Mouse (Mus musculus) macrophage (primary cell): ENCODE data around the gene Mterf4. TPM values are rescaled to one million over a fixed set of nuclear protein-coding genes. Genes with fewer than 3 reads are reported as not detected.

Experiments
- H3K27ac ChIP-seq: fragments of 350-480 bp; formaldehyde crosslinking; 2 replicates; pipeline ENCODE4 v1.9.0; 2021
- H3K36me3 ChIP-seq: fragments of 350-480 bp; formaldehyde crosslinking; 2 replicates; pipeline ENCODE4 v1.9.0; 2021; ENCODE audit errors: inconsistent target
- H3K4me3 ChIP-seq: fragments of 350-480 bp; formaldehyde crosslinking; 2 replicates; pipeline ENCODE4 v1.9.0; 2021; ENCODE audit errors: inconsistent target
- H3K79me2 ChIP-seq: fragments of 350-480 bp; formaldehyde crosslinking; 2 replicates; pipeline ENCODE4 v1.9.0; 2021; ENCODE audit errors: inconsistent target
- WGBS: methylation state at CpG from one replicate; pipeline ENCODE4 v1.1.7; 2026; ENCODE audit warnings: inconsistent platforms; ENCODE audit not compliant: missing documents; 5-methylcytosine and 5-hydroxymethylcytosine counted together
- polyA plus RNA-seq: library from polyadenylated mRNA; stranded (reverse); fragments of 250-400 nt; gene quantifications from 3 replicates; pipeline ENCODE4 v1.2.4, GENCODE M21; 2018; ENCODE audit warnings: inconsistent platforms

Gene Mterf4
- polyA plus RNA-seq, 1 experiment from 2014 or later, result 12.8 TPM

DNA sequence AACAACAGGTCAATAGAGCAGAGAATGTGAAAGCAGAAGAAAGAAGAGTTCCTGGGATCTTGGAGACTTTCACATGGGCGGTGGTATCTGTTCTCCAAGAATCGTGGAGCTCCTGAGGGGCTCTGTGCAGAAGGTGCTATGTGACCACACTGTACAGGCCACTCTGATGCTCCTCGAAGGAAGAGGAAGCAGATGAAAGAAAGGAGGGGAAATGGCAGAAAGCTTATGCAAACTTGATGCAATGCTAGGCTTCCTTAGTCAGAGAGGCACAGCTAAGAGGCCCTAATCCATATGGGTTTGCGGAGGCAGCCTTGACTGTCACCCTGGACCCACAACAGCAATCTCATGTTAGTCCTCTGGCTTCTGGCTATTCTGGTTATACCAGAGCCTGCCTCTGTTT lies 14.8 kb downstream of the Mterf4 start:
- Histone ChIP-seq H3K4me3 (no peak overlapping the region), H3K27ac (no peak overlapping the region), H3K79me2 (no peaks in the 10 kb centered on the region), H3K36me3 (no peaks in the 10 kb centered on the region)
- 35% methylated on average over 4 of the region's 4 CpGs for WGBS

DNA sequence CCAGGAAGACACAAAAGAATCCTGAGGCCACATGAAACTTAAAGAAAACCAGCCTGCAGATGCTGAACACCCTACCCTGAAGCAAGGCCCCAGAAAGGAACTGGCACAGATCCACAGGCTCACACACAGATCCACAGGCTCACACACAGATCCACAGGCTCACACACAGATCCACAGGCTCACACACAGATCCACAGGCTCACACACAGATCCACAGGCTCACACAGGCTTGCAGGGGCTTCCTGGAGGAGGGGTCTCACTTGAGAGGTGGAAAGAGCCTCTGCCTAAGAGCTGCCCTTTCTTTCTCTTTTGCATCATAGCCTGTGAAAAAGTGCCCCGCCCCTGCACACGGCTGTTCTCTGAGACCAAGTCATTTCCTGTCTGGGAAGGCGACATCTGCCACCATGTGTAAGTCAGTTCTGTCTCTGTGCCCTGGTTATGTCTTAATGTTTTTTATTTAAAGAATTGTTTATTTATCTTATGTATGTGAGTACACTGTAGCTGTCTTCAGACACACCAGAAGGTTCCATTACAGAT lies 16.0 kb downstream of the Mterf4 start:
- Histone ChIP-seq H3K4me3 (no peak overlapping the region), H3K27ac (no peak overlapping the region), H3K36me3 (no peaks in the 10 kb centered on the region), H3K79me2 (no peaks in the 10 kb centered on the region)
- WGBS, result 15% methylated on average over 3 of the region's 3 CpGs

- 85% methylated on average over 7 of the region's 7 CpGs for WGBS
- Histone ChIP-seq H3K27ac (no peak overlapping the region), H3K4me3 (no peak overlapping the region), H3K79me2 (no peaks in the 10 kb centered on the region), H3K36me3 (no peaks in the 10 kb centered on the region)
These were observed 28.7 kb downstream of the Mterf4 start for GRCm38 (mm10) chr1:93277041-93277440.

GRCm38 (mm10) chr1:93275561-93275960 lies 30.2 kb downstream of the Mterf4 start:
- Histone ChIP-seq H3K79me2 (no peaks in the 10 kb centered on the region), H3K36me3 (no peaks in the 10 kb centered on the region), H3K27ac (no peak overlapping the region), H3K4me3 (no peak overlapping the region)
- WGBS, result 80% methylated on average over 6 of the region's 6 CpGs

DNA sequence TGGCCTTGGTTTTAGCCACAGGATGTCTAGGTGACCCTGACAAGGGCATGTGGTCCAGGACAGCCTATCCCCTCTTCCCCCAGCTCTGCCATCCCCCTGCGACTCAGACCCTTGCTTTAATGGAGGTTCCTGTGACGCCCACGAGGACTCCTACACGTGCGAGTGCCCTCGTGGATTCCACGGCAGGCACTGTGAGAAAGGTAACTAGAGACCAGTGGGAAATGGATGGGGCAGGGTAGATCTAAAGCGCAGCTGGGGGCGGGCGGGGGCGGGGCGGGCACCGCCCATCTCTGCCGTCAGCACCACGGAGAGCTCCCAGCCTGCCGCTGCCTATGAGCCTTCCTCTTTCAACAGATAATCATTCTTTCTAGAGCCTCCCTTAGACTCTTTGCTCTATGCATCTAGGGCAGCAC lies 33.3 kb downstream of the Mterf4 start:
- Histone ChIP-seq H3K4me3 (no peak overlapping the region), H3K79me2 (no peaks in the 10 kb centered on the region), H3K27ac (no peak overlapping the region), H3K36me3 (no peaks in the 10 kb centered on the region)
- 5% methylated on average over 16 of the region's 16 CpGs for WGBS

GRCm38 (mm10) chr1:93271751-93272150 lies 34.0 kb downstream of the Mterf4 start:
- Histone ChIP-seq H3K27ac (no peak overlapping the region), H3K4me3 (no peak overlapping the region), H3K79me2 (no peaks in the 10 kb centered on the region), H3K36me3 (no peaks in the 10 kb centered on the region)
- WGBS, result 78% methylated on average over 6 of the region's 6 CpGs

GRCm38 (mm10) chr1:93270516-93271240 lies 35.0 kb downstream of the Mterf4 start:
- no peaks in the 10 kb centered on the region for H3K36me3 ChIP-seq
- no peaks in the 10 kb centered on the region for H3K79me2 ChIP-seq
- no peak overlapping the region for H3K4me3 ChIP-seq
- WGBS, result 63% methylated on average over 3 of the region's 3 CpGs
- no peak overlapping the region for H3K27ac ChIP-seq

DNA sequence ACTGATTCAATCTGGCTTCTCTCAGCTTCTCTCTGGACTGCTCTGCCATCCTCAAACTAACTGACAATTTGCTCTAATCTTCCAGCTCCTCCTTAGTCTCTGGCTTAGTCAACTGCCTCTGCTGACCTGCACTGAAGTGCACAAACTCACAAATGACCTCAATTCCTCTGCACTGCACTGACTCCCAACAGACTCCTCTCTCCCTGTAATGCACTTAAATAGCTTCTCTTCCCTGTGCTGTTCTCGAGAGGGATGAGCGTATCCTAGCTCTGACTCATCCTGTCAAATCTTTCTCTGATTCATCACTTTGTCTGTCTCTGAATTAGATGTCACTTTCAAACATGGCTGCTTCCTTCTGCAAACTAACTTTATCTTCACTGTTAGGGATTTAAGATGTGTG lies 37.5 kb downstream of the Mterf4 start:
- 73% methylated on average over 2 of the region's 2 CpGs for WGBS

DNA sequence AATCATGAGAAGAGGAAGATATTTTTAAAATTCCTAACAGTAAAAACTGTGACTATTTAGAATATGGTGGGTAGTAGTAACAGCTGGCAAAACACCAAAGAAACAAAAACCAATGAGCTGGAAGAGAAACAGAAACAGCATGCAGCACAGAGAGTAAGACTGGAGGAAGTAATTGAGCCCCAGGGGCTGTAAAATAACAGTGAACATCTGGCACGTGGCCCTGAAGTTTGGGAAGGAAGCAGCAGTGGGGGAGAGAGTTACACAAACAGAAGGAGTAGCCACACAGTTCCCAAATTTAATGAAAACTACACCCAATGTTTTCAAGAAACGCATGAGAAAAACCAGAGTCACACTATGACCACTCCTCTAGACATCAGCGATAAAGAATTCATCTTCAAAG lies 38.5 kb downstream of the Mterf4 start:
- Histone ChIP-seq H3K79me2 (no peaks in the 10 kb centered on the region), H3K27ac (no peak overlapping the region), H3K4me3 (no peak overlapping the region), H3K36me3 (no peaks in the 10 kb centered on the region)
- WGBS, result 31% methylated on average over 3 of the region's 3 CpGs

More for the DNA sequence above, 37.5 kb downstream of the Mterf4 start:
- Histone ChIP-seq H3K4me3 (no peak overlapping the region), H3K36me3 (no peaks in the 10 kb centered on the region), H3K27ac (no peak overlapping the region), H3K79me2 (no peaks in the 10 kb centered on the region)

DNA sequence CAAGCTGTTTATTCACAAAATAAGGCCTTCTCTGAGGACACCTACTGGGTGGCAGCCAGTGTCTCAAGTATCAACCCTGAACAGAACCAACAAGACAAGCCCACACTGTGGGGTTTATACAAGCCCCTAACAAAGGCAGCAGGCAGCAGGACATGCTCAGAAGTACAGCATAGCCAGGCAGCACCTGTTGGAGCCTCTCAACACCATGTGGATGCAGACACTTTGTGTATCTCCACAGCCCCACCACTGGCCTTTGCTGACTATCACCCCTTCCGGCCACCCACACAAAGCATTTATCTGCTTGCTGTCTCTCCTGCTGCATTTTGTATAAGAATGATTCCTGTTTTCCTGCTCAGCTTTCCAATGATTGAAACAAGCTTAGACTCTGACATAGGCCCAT lies 48.2 kb downstream of the Mterf4 start:
- 93% methylated on average over 1 of the region's 1 CpGs for WGBS
- Histone ChIP-seq H3K27ac (no peak overlapping the region), H3K4me3 (no peak overlapping the region), H3K36me3 (no peaks in the 10 kb centered on the region), H3K79me2 (no peaks in the 10 kb centered on the region)

- Histone ChIP-seq H3K79me2 (no peaks in the 10 kb centered on the region), H3K4me3 (no peak overlapping the region), H3K36me3 (no peaks in the 10 kb centered on the region), H3K27ac (no peak overlapping the region)
- 90% methylated on average over 7 of the region's 7 CpGs for WGBS
These were observed 50.0 kb downstream of the Mterf4 start for GRCm38 (mm10) chr1:93255761-93256160.

GRCm38 (mm10) chr1:93252586-93252985 lies 53.1 kb downstream of the Mterf4 start:
- no peak overlapping the region for H3K4me3 ChIP-seq
- no peaks in the 10 kb centered on the region for H3K36me3 ChIP-seq
- 60% methylated on average over 2 of the region's 2 CpGs for WGBS
- H3K79me2 ChIP-seq, result no peaks in the 10 kb centered on the region
- H3K27ac ChIP-seq, result no peak overlapping the region

Other genes starting within 250 kb of the Mterf4 start
- 0.25 to 2.8 TPM (median 0.27 TPM) in 3 replicates for gene Kif1a, start 204.0 kb downstream of the Mterf4 start, polyA plus RNA-seq
- not detected in 3 replicates for gene Agxt, start 170.7 kb downstream of the Mterf4 start, polyA plus RNA-seq
- gene 2310007B03Rik, start 145.0 kb downstream of the Mterf4 start, polyA plus RNA-seq, result not detected in 3 replicates
- gene Crocc2, start 137.2 kb downstream of the Mterf4 start, polyA plus RNA-seq, result not detected in 3 replicates
- gene Sned1, start 70.1 kb downstream of the Mterf4 start, polyA plus RNA-seq, result 0.04 TPM in 2 of 3 replicates, not detected in the other
- 20.2 to 21.5 TPM (median 20.8 TPM) in 3 replicates for gene Ppp1r7, start 36.9 kb upstream of the Mterf4 start, polyA plus RNA-seq
- gene Pask, start 37.6 kb upstream of the Mterf4 start, polyA plus RNA-seq, result 0.56 to 2.4 TPM (median 0.61 TPM) in 3 replicates
- 0.28 TPM in 1 of 3 replicates, not detected in the others for gene Ano7, start 68.0 kb upstream of the Mterf4 start, polyA plus RNA-seq
- 89.3 to 145 TPM (median 94.5 TPM) in 3 replicates for gene Hdlbp, start 172.9 kb upstream of the Mterf4 start, polyA plus RNA-seq
- gene Farp2, start 206.2 kb upstream of the Mterf4 start, polyA plus RNA-seq, result 0.95 to 4.0 TPM (median 1.7 TPM) in 3 replicates